Mouse (Mus musculus) urinary bladder, postnatal 36 days (tissue): ENCODE results near the gene Mettl7a1.
"Not testable (repeated sequence)": the region's sequence is repeated elsewhere in the genome, so short reads cannot be mapped to it uniquely, and the experiment has no call there.

Experiments
- DNase-seq, 2 experiments: peaks; one replicate each; pipeline ENCODE4 v3.0.0; 2022; ENCODE audit warnings: low spot score in 2 of 2, mixed read lengths in 1 of 2

Mettl7a1 gene

DNA sequence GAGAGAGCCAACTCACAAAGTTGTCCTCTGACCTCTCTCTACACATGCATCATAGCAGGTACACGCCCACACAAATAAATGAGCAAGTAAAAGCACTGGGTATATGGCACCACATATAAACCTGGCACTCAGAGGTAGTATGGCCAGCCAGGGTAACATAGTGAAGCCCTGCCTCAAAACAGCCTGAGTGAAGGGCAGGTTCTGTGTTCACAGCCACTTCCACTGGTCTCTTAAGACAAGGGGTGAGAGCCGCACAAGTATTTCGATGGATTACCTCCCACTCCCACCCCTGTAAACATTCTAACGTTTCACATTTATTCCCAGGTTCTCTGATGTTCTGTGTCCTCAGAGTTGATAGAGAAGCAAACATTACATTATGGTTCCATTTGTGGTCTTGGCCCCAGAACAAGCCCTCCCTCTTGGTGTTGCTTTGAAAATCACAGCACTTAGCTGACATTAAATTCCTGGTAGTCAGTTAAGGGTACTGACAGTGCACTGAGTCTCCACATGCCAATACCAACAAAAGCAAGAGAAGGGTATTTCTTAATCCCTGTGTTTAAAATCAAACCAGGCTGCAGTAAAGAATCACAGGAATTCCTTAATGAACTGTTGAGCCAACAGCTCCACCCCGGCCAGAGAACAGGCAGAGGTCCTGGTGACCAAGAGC, 37.5 kb downstream of the Mettl7a1 start:
- not testable (repeated sequence) for DNase-seq

GRCm38 (mm10) chr15:100345484-100345883, 41.5 kb downstream of the Mettl7a1 start:
- DNase-seq = no peak

- DNase-seq = no peak
Observed at GRCm38 (mm10) chr15:100346761-100347160, 42.8 kb downstream of the Mettl7a1 start.

DNA sequence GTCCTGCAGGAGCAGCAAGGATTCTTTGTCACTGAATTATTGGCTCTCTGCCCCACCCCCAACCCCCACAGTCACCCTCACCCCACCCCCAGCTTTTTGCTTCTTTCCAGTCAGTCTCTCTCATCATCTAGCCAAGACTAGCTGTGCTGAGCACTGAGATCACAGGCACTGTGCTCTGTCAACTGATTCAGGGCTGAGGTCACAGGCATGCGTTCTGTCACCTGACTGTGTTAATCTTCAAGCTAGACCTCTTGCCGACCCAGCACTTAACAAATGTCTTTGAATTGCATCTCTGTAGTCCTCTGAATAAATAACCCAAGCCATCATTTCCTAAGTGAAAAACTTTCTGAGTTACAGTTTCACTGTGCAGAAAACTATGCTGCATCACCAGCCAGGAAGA, 45.6 kb downstream of the Mettl7a1 start:
- DNase-seq = no peak

DNA sequence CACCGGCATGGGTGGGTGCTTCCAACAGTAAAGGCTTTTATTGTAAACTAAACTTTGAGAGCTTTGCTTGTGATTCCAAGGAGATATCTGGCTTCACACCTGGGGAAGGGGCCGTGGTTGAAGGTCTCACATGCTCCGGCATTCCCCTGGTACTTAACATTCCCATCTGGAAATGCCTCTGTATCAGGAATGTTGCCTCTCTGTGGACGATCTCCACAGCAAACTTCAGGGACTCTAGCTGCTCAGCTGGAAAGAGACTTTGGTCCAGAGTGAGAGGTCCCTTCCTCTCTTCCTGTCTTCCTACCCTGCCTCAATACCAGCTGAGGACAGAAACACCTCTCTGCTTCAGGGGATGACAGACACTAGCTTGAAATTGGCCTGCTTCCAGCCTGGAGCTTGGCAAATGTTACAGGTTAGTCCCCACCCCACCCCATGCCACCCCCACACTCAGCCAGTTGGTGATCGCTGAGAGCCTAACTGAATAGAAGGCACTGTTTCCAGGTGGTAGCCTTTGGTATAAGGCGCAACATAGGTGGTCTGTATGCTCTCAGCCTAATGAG, 47.6 kb downstream of the Mettl7a1 start:
- no peak for DNase-seq

- no peak for DNase-seq
Observed at GRCm38 (mm10) chr15:100352711-100353250, 48.8 kb downstream of the Mettl7a1 start, which contains the start of the genes Methig1 and Mettl7a2. Methig1 (plus strand) TSS chr15:100353149. Mettl7a2 (plus strand) TSS chr15:100353200.

GRCm38 (mm10) chr15:100353399-100353798, 49.5 kb downstream of the Mettl7a1 start:
- DNase-seq = not testable (repeated sequence)

GRCm38 (mm10) chr15:100355876-100356275, 51.9 kb downstream of the Mettl7a1 start:
- no peak for DNase-seq

GRCm38 (mm10) chr15:100364242-100364641, 60.3 kb downstream of the Mettl7a1 start, which contains the start of gene Higd1c:
Higd1c (plus strand) TSS chr15:100364542.
- DNase-seq = no peak

GRCm38 (mm10) chr15:100365967-100366366, 62.0 kb downstream of the Mettl7a1 start:
- not testable (repeated sequence) for DNase-seq

DNA sequence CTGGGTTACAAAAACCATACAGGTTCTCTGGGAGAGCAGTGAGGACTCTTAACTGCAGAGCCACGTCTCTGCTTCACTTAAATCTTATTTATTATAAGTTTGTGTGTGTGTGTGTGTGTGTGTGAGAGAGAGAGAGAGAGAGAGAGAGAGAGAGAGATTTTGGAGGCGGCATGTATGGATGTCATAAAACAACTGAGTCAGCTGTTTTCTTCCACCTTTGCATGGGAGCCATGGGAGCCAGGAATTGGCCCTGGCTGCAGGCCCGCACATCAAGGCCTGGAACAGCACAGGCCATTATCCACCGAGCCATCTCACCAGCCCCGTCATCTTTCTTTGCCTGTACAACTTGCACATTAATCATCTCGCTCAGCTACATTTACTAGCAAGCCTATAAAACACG, 63.2 kb downstream of the Mettl7a1 start:
- DNase-seq = no peak

DNA sequence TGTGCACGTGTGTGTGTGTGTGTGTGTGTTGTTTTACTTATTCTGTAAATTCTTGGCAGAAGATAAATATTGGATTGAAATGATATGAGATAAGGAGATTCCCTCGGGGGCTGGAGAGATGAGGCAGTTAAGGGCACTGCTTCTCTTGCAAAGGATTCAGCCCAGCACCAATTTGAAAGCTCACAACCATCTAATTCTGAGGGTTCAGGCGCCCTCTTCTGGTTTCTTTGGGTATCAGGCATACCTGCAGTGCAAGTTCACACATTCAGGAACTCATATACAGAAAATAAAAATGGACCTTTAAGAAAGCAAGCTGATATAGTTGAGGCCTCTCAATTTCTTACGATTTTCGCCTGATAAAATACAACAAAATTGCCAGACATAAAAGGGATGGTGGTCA, 71.1 kb downstream of the Mettl7a1 start:
- DNase-seq = peak; percentile 47 to 55

GRCm38 (mm10) chr15:100377847-100378505, 74.0 kb downstream of the Mettl7a1 start:
- not testable (repeated sequence) for DNase-seq
